Mouse (Mus musculus): ENCODE measurements around the gene Yars2. TPM values are rescaled to one million over a fixed set of nuclear protein-coding genes. Genes with fewer than 3 reads are reported as not detected.
"Not testable (repeated sequence)": the region's sequence is repeated elsewhere in the genome, so short reads cannot be mapped to it uniquely, and the experiment has no call there.

The Yars2 gene
- total RNA-seq (2021), result 10 to 100 TPM; 31.0 to 36.4 TPM

- intact Hi-C loops (cut with DNase I), result loop anchor here (2.0 to 10.0 kb wide), 4 partner anchors 56 to 465 kb away; partner anchors contain the start of genes Dnm1l and Mzt2
- peak; percentile 81 for DNase-seq (ENCODE audit: low spot score)
Observed at GRCm38 (mm10) chr16:16302369-16303137, at the start of gene Yars2. Gene Yars2 (plus strand): TSS chr16:16302965.

GRCm38 (mm10) chr16:16253326-16254074, 49.3 kb upstream of the Yars2 start:
- intact Hi-C loops (cut with DNase I), result loop anchor here (2.0 kb wide), 1 partner anchor 39 kb away; no protein-coding TSS in a partner anchor
- DNase-seq (ENCODE audit: low spot score), result peak; percentile 27

- DNase-seq (ENCODE audit: low spot score), result no peak
- intact Hi-C loops (cut with DNase I), result loop anchor here (2.0 kb wide), 1 partner anchor 40 kb away; no protein-coding TSS in a partner anchor
Observed at GRCm38 (mm10) chr16:16255217-16255616, 47.5 kb upstream of the Yars2 start.

GRCm38 (mm10) chr16:16255874-16256273, 46.9 kb upstream of the Yars2 start:
- intact Hi-C loops (cut with DNase I), result loop anchor here (2.0 kb wide), 1 partner anchor 41 kb away; no protein-coding TSS in a partner anchor
- DNase-seq (ENCODE audit: low spot score), result no peak

- DNase-seq (ENCODE audit: low spot score), result peak; percentile 7
- intact Hi-C loops (cut with DNase I), result no loop called here
Observed at GRCm38 (mm10) chr16:16256672-16257071, 46.1 kb upstream of the Yars2 start.

- no peak for DNase-seq (ENCODE audit: low spot score)
- intact Hi-C loops (cut with DNase I), result no loop called here
Observed at GRCm38 (mm10) chr16:16260882-16261281, 41.9 kb upstream of the Yars2 start.

- intact Hi-C loops (cut with DNase I), result no loop called here
- no peak for DNase-seq (ENCODE audit: low spot score)
Observed at GRCm38 (mm10) chr16:16261481-16261880, 41.3 kb upstream of the Yars2 start.

- no peak for DNase-seq (ENCODE audit: low spot score)
- intact Hi-C loops (cut with DNase I), result no loop called here
Observed at GRCm38 (mm10) chr16:16262436-16262835, 40.3 kb upstream of the Yars2 start.

- intact Hi-C loops (cut with DNase I), result no loop called here
- DNase-seq (ENCODE audit: low spot score), result no peak
Observed at GRCm38 (mm10) chr16:16272978-16273377, 29.8 kb upstream of the Yars2 start.

GRCm38 (mm10) chr16:16273752-16274151, 29.0 kb upstream of the Yars2 start:
- no peak for DNase-seq (ENCODE audit: low spot score)
- intact Hi-C loops (cut with DNase I), result no loop called here

GRCm38 (mm10) chr16:16303138-16303827, 518 bp downstream of the Yars2 start:
- DNase-seq (ENCODE audit: low spot score), result peak; percentile 6
- intact Hi-C loops (cut with DNase I), result loop anchor here (2.0 to 10.0 kb wide), 4 partner anchors 56 to 466 kb away; partner anchors contain the start of genes Dnm1l and Mzt2

- no peak for DNase-seq (ENCODE audit: low spot score)
- intact Hi-C loops (cut with DNase I), result loop anchor here (2.0 to 10.0 kb wide), 4 partner anchors 55 to 467 kb away; partner anchors contain the start of genes Dnm1l and Mzt2
Observed at GRCm38 (mm10) chr16:16303888-16304287, 1.1 kb downstream of the Yars2 start.

- intact Hi-C loops (cut with DNase I), result no loop called here
- DNase-seq (ENCODE audit: low spot score), result no peak
Observed at GRCm38 (mm10) chr16:16311319-16311718, 8.6 kb downstream of the Yars2 start.

GRCm38 (mm10) chr16:16325775-16326336, 23.1 kb downstream of the Yars2 start:
- DNase-seq (ENCODE audit: low spot score), result no peak
- intact Hi-C loops (cut with DNase I), result no loop called here

GRCm38 (mm10) chr16:16346420-16346819, 43.7 kb downstream of the Yars2 start:
- intact Hi-C loops (cut with DNase I), result no loop called here
- no peak for DNase-seq (ENCODE audit: low spot score)

- intact Hi-C loops (cut with DNase I), result loop anchor here (2.0 to 10.0 kb wide), 2 partner anchors 55 to 227 kb away; partner anchors contain the start of gene Yars2
- DNase-seq (ENCODE audit: low spot score), result no peak
Observed at GRCm38 (mm10) chr16:16357908-16358307, 55.1 kb downstream of the Yars2 start.

- intact Hi-C loops (cut with DNase I), result loop anchor here (2.0 to 10.0 kb wide), 2 partner anchors 56 to 226 kb away; partner anchors contain the start of gene Yars2
- peak; percentile 83 for DNase-seq (ENCODE audit: low spot score)
Observed at GRCm38 (mm10) chr16:16358481-16359100, 55.8 kb downstream of the Yars2 start, which contains the start of gene Dnm1l. Gene Dnm1l (minus strand): TSS chr16:16358959.

- not testable (repeated sequence) for DNase-seq (ENCODE audit: low spot score)
- intact Hi-C loops (cut with DNase I), result loop anchor here (2.0 to 10.0 kb wide), 2 partner anchors 56 to 226 kb away; partner anchors contain the start of gene Yars2
Observed at GRCm38 (mm10) chr16:16359101-16359482, 56.3 kb downstream of the Yars2 start.
